Mouse (Mus musculus): ENCODE measurements around the gene Ccdc138. TPM values are rescaled to one million over a fixed set of nuclear protein-coding genes. Genes with fewer than 3 reads are reported as not detected.

The Ccdc138 gene
- polyA plus RNA-seq, 1 experiment from 2014 or later, result 15.3 TPM

DNA sequence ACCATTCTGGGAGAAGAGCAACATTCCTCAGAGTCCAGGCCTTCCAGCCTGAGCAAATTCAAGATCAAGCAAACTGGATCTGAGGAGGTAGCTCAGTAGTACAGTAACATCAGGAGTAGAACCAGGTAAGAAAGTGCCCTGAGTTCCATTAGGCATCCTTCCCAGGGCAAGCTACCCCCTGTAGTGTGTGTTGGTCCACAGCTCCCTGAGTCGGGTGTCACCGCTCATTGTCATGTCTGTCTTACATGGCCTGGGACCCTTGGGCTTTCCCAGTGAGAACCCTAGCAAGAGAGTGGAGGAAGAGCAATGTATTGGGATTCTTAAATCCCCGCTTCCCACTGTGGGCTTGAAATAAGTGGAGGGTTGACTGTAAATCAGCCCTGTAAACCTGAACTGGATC lies 97.4 kb downstream of the Ccdc138 start:
- no peak for ATAC-seq (ENCODE audit: low FRiP score, low read depth)
- H3K4me2 ChIP-seq (replicated peaks), result no peak overlapping the region
- no peak overlapping the region for H3K9ac ChIP-seq (replicated peaks)
- no peak overlapping the region for H3K27ac ChIP-seq (replicated peaks)
- no peaks in the 10 kb centered on the region for H3K36me3 ChIP-seq
- no peak overlapping the region for H3K4me3 ChIP-seq
- WGBS, result 95% methylated on average over 3 of the region's 3 CpGs
- no peaks in the 10 kb centered on the region for H3K4me1 ChIP-seq
- 0 out of 2 replicates have a peak, but pooled peaks cover 3% of the 10 kb centered on the region for H3K9me3 ChIP-seq
- no peaks in the 10 kb centered on the region for H3K27me3 ChIP-seq

DNA sequence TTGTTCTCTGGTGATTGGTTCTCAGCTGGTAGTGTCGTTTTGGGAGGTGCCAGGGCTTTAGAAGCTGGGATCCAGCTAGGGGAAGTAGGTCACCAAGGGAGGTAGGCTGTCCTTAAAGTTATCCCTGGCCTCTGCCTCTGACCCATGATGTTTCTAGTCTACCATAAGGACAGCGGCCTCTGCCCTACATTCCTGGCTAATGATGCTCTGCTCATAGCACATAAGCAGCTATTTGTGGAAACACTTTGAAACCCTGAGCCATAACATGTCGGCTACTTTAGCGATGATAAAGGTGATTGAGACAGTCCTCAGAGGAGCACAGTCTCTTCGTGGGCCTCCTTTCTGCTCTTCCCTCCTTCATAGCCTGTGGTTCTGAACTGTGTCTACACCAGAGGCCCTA lies 98.1 kb downstream of the Ccdc138 start:
- Histone ChIP-seq H3K4me2 (replicated peaks) (no peak overlapping the region), H3K4me1 (peaks cover 4% of the 10 kb centered on the region; the same call in 1 of the 2 replicates), H3K4me3 (no peak overlapping the region), H3K36me3 (no peaks in the 10 kb centered on the region), H3K27me3 (no peaks in the 10 kb centered on the region), H3K9ac (replicated peaks) (no peak overlapping the region), H3K9me3 (0 out of 2 replicates have a peak, but pooled peaks cover 3% of the 10 kb centered on the region), H3K27ac (replicated peaks) (no peak overlapping the region)
- no peak for ATAC-seq (ENCODE audit: low FRiP score, low read depth)
- WGBS, result 73% methylated on average over 5 of the region's 5 CpGs

GRCm38 (mm10) chr10:58600151-58600550 lies 102.4 kb downstream of the Ccdc138 start:
- Histone ChIP-seq H3K9me3 (no peaks in the 10 kb centered on the region), H3K27me3 (no peaks in the 10 kb centered on the region), H3K4me2 (replicated peaks) (no peak overlapping the region), H3K36me3 (no peaks in the 10 kb centered on the region), H3K4me3 (no peak overlapping the region), H3K27ac (replicated peaks) (no peak overlapping the region), H3K4me1 (peaks cover 16% of the 10 kb centered on the region), H3K9ac (replicated peaks) (no peak overlapping the region)
- WGBS, result 89% methylated on average over 5 of the region's 5 CpGs
- no peak for ATAC-seq (ENCODE audit: low FRiP score, low read depth)

GRCm38 (mm10) chr10:58600983-58601382 lies 103.2 kb downstream of the Ccdc138 start:
- Histone ChIP-seq H3K9ac (replicated peaks) (no peak overlapping the region), H3K27me3 (no peaks in the 10 kb centered on the region), H3K4me3 (no peak overlapping the region), H3K36me3 (no peaks in the 10 kb centered on the region), H3K4me1 (peaks cover 16% of the 10 kb centered on the region), H3K9me3 (no peaks in the 10 kb centered on the region), H3K4me2 (replicated peaks) (no peak overlapping the region), H3K27ac (replicated peaks) (no peak overlapping the region)
- WGBS, result 9% methylated on average over 5 of the region's 5 CpGs
- peak; percentile 66 for ATAC-seq (ENCODE audit: low FRiP score, low read depth)

DNA sequence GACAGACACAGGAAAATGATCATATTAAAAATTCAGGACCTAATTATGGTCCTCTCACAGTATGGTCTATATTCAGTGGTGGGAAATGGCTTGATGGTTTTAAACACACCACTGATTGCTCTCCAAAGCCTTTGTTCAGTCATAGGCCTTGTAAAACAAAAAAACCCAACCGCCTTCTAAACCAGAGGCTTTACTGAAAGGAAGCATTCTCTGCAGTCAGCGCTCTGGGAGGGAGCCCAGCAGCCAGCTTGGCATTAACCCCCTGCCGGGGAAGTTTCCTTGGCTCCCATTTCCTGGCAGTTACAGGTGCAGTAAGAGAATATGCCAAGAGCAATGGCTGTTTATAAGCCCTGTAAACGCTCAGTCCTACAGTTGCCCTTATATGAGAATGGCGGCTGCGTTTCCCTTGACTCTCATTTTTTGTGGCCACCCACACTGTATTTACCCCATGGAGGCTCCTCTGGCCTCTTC lies 103.7 kb downstream of the Ccdc138 start:
- Histone ChIP-seq H3K4me3 (no peak overlapping the region), H3K9me3 (no peaks in the 10 kb centered on the region), H3K4me1 (peaks cover 16% of the 10 kb centered on the region), H3K27ac (replicated peaks) (no peak overlapping the region), H3K9ac (replicated peaks) (no peak overlapping the region), H3K36me3 (no peaks in the 10 kb centered on the region), H3K4me2 (replicated peaks) (no peak overlapping the region), H3K27me3 (no peaks in the 10 kb centered on the region)
- 22% methylated on average over 6 of the region's 6 CpGs for WGBS
- 0 out of 2 replicates have a peak, but pooled peaks have one; percentile 38 for ATAC-seq (ENCODE audit: low FRiP score, low read depth)

- no peak overlapping the region for H3K4me2 ChIP-seq (replicated peaks)
- 0 out of 2 replicates have a peak, but pooled peaks have one; percentile 27 for ATAC-seq (ENCODE audit: low FRiP score, low read depth)
- H3K27me3 ChIP-seq, result no peaks in the 10 kb centered on the region
- no peaks in the 10 kb centered on the region for H3K36me3 ChIP-seq
- no peak overlapping the region for H3K9ac ChIP-seq (replicated peaks)
- 77% methylated on average over 7 of the region's 7 CpGs for WGBS
- H3K4me3 ChIP-seq, result no peak overlapping the region
- peaks cover 16% of the 10 kb centered on the region for H3K4me1 ChIP-seq
- H3K27ac ChIP-seq (replicated peaks), result no peak overlapping the region
- H3K9me3 ChIP-seq, result no peaks in the 10 kb centered on the region
Observed at GRCm38 (mm10) chr10:58601946-58602345, 104.2 kb downstream of the Ccdc138 start.

DNA sequence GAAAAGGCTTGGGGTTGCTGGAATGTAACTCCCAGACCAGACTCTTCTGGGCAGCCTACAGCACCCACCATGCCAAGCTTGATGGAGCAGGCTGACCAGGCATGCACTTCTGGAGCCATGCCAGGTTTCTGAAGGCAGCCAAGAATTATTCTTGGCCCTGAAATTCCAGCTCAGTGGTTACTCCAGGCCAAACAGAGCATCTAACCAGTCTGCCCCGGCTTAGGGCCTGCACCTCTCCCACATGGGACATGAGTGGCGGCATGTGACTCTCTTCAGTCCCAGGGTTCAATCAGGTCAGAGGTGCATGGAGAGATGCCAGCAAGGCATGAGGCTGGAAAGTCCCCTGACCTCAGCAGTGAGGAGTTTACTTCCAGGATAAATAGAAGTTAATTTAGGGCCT lies 107.0 kb downstream of the Ccdc138 start:
- ATAC-seq (ENCODE audit: low FRiP score, low read depth), result no peak
- 88% methylated on average over 2 of the region's 2 CpGs for WGBS
- peaks cover 16% of the 10 kb centered on the region for H3K4me1 ChIP-seq
- no peak overlapping the region for H3K4me2 ChIP-seq (replicated peaks)
- no peak overlapping the region for H3K27ac ChIP-seq (replicated peaks)
- H3K36me3 ChIP-seq, result no peaks in the 10 kb centered on the region
- H3K4me3 ChIP-seq, result no peak overlapping the region
- H3K27me3 ChIP-seq, result no peaks in the 10 kb centered on the region
- no peak overlapping the region for H3K9ac ChIP-seq (replicated peaks)
- no peaks in the 10 kb centered on the region for H3K9me3 ChIP-seq

- 85% methylated on average over 3 of the region's 3 CpGs for WGBS
- Histone ChIP-seq H3K27me3 (no peaks in the 10 kb centered on the region), H3K9me3 (no peaks in the 10 kb centered on the region), H3K4me2 (replicated peaks) (no peak overlapping the region), H3K4me1 (peaks cover 6% of the 10 kb centered on the region), H3K36me3 (no peaks in the 10 kb centered on the region), H3K9ac (replicated peaks) (no peak overlapping the region), H3K27ac (replicated peaks) (no peak overlapping the region), H3K4me3 (no peak overlapping the region)
- no peak for ATAC-seq (ENCODE audit: low FRiP score, low read depth)
Observed at GRCm38 (mm10) chr10:58606356-58606755, 108.6 kb downstream of the Ccdc138 start.

DNA sequence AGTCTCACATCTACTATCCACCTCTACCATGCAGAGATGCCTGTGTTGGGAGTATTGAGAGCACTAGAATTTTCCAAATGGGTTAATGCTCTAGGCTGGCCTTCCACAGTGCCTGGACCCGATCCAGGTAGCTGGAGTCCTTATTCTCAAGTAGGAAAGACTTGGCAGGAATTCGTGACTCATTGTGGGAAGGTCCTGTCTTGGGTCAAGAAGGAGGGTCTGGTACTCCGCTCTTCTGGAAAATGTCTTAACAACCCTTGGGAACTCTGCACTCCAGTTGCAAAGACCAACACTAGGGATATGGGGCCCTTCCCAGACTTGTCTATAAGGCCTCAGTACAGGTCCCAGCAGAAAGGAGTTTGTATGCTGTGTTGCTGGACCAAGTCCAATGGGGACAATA lies 111.1 kb downstream of the Ccdc138 start:
- H3K4me2 ChIP-seq (replicated peaks), result no peak overlapping the region
- 83% methylated on average over 3 of the region's 3 CpGs for WGBS
- H3K9me3 ChIP-seq, result no peaks in the 10 kb centered on the region
- no peak for ATAC-seq (ENCODE audit: low FRiP score, low read depth)
- no peaks in the 10 kb centered on the region for H3K36me3 ChIP-seq
- H3K27ac ChIP-seq (replicated peaks), result no peak overlapping the region
- H3K4me3 ChIP-seq, result no peak overlapping the region
- no peak overlapping the region for H3K9ac ChIP-seq (replicated peaks)
- H3K4me1 ChIP-seq, result no peaks in the 10 kb centered on the region
- no peaks in the 10 kb centered on the region for H3K27me3 ChIP-seq

GRCm38 (mm10) chr10:58610484-58611261 lies 112.9 kb downstream of the Ccdc138 start:
- Histone ChIP-seq H3K4me3 (no peak overlapping the region), H3K4me1 (no peaks in the 10 kb centered on the region), H3K27ac (replicated peaks) (no peak overlapping the region), H3K36me3 (no peaks in the 10 kb centered on the region), H3K4me2 (replicated peaks) (no peak overlapping the region), H3K9ac (replicated peaks) (no peak overlapping the region), H3K9me3 (no peaks in the 10 kb centered on the region), H3K27me3 (no peaks in the 10 kb centered on the region)
- no peak for ATAC-seq (ENCODE audit: low FRiP score, low read depth)
- 83% methylated on average over 7 of the region's 7 CpGs for WGBS

DNA sequence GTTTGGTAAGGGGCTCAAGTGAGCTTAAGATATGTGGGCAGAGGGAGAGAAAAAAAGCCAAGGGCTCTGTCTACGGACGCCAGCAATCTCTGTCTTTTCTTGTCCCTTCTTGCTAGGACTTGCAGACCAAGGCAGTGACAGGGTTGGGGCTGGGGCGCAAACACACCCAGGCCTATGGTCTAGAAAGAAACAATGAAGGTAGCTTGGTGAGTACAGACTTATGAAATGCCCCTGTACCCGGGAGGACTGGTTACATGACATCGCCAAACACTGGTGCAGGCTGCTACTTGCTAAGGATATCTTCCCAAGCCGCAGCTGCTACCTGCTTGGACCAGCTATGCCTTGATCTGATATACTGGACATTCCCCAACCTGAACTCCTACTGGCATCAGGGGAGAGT lies 116.9 kb downstream of the Ccdc138 start:
- Histone ChIP-seq H3K4me2 (replicated peaks) (no peak overlapping the region), H3K4me3 (no peak overlapping the region), H3K4me1 (no peaks in the 10 kb centered on the region), H3K27ac (replicated peaks) (no peak overlapping the region), H3K27me3 (no peaks in the 10 kb centered on the region), H3K36me3 (no peaks in the 10 kb centered on the region), H3K9me3 (no peaks in the 10 kb centered on the region), H3K9ac (replicated peaks) (no peak overlapping the region)
- WGBS, result 83% methylated on average over 6 of the region's 6 CpGs
- ATAC-seq (ENCODE audit: low FRiP score, low read depth), result no peak

- H3K9ac ChIP-seq (replicated peaks), result no peak overlapping the region
- no peaks in the 10 kb centered on the region for H3K9me3 ChIP-seq
- 85% methylated on average over 5 of the region's 5 CpGs for WGBS
- H3K4me1 ChIP-seq, result no peaks in the 10 kb centered on the region
- no peak overlapping the region for H3K4me2 ChIP-seq (replicated peaks)
- H3K36me3 ChIP-seq, result no peaks in the 10 kb centered on the region
- H3K4me3 ChIP-seq, result no peak overlapping the region
- H3K27ac ChIP-seq (replicated peaks), result no peak overlapping the region
- ATAC-seq (ENCODE audit: low FRiP score, low read depth), result no peak
- H3K27me3 ChIP-seq, result no peaks in the 10 kb centered on the region
Observed at GRCm38 (mm10) chr10:58616565-58616964, 118.8 kb downstream of the Ccdc138 start.
